Mouse (Mus musculus): ENCODE data around the gene Poln.

Poln gene

DNA sequence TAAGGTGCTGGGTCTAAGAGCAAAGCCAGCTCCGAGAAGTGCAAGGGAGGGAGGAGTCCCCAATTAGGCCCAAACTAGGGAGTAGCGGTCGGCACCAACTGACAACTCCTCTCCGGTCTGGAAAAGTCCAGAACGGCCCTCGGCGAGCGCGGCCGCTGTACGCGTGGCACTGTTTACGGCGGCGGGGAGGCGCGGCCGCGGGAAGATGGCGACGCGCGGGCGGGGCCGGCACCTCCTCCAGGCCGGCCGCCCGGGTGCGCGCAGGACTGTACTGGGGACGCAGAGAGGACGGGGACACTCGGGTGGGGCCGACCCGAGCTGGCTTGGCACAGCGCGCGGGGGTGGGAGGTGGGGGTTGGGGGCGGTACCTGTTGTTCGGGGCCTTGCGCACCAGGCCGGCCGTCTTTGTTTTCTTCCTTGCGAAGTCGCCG, 17.7 kb upstream of the Poln start:
- DNase-seq (ENCODE audit: low spot score in 2 of 2), result no peak

- no peak for DNase-seq (ENCODE audit: low spot score in 2 of 2)
Observed at GRCm38 (mm10) chr5:34186391-34186790, 17.1 kb upstream of the Poln start.

DNA sequence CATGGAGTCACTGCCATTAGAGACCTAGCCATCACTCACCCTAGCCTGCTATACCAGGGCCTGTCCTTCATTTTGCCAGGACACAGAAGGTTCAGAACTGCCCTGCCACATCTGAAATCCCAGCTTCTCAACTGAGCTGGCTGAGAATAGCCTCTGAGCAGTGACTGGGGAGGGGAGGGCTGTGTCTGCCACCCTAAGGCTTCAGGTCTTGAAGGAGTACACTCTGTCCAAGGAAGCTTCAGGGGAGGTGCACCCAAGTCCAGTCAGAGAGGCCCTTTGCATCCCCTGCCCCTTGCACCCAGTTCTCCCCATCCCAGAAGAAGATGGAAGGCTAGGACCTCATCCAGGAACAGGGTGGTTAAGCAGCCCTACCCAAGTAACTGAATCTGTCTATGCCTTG, 16.5 kb upstream of the Poln start:
- no peak for DNase-seq (ENCODE audit: low spot score in 2 of 2)

GRCm38 (mm10) chr5:34185051-34185580, 15.9 kb upstream of the Poln start:
- no peak for DNase-seq (ENCODE audit: low spot score in 2 of 2)

- DNase-seq (ENCODE audit: low spot score in 2 of 2), result peak in 1 of 2 experiments; percentile 4
Observed at GRCm38 (mm10) chr5:34183976-34184375, 14.7 kb upstream of the Poln start.

DNA sequence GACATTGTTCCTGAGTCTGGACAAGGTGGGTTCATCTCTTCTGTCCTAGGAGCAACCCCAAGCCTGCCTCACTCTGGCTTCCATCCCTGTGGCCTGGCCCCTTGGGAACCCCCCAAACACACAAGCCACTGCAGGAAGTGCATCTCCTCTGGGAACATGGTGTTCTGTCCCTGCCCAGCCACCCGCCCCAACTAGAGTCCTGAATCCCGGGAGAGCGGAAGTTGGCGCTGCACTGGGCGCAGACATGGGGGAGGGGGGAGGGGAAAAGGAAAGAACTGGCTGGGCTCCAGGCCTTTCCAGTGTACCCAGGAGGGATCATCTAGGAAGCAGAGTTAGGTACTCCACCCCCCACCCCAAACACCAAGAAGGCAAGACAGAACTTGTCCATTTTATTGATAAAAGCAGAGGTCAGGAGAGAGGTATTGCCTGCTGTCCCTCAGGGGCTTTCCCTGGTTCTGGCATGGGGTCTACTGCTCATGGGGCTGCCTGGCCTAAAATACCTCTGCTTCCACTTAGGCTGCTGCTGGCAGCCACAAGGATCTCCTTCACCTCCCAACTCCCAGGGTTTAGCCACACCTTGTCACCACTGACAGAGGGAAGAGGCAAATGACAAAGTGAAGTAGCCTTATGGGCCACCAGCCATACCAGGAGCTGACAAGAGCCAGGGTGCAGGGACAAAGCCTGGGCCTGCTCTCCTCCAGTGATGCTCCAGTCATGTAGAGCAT, 14.1 kb upstream of the Poln start:
- peak; percentile 1 to 7 for DNase-seq (ENCODE audit: low spot score in 2 of 2)

- DNase-seq (ENCODE audit: low spot score in 2 of 2), result peak; percentile 1 to 2
Observed at GRCm38 (mm10) chr5:34182486-34182885, 13.2 kb upstream of the Poln start.

GRCm38 (mm10) chr5:34177821-34178220, 8.6 kb upstream of the Poln start:
- no peak for DNase-seq (ENCODE audit: low spot score in 2 of 2)

GRCm38 (mm10) chr5:34177091-34177490, 7.8 kb upstream of the Poln start:
- no peak for DNase-seq (ENCODE audit: low spot score in 2 of 2)

DNA sequence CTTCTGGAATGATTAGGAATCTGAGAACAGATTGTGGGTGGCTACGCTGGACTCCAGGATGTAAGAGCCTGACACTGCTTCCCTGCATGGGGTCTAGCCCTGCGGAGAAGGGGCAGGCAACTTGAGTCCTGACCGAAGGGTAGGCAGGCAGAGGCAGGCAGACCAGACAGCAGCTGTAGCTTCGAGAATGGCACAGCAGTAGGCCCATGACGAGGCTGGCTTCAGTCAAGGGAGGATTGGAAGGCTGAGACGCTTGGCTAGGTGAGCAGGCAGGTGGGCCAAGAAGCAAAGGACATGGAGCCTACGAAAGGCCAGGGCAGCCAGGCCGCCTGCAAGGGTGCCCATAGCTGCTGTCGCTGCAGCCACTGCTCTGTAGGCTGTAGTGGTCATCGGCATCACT, 7.4 kb upstream of the Poln start:
- no peak for DNase-seq (ENCODE audit: low spot score in 2 of 2)

- DNase-seq (ENCODE audit: low spot score in 2 of 2), result no peak
Observed at GRCm38 (mm10) chr5:34175403-34175694, 6.1 kb upstream of the Poln start.

DNA sequence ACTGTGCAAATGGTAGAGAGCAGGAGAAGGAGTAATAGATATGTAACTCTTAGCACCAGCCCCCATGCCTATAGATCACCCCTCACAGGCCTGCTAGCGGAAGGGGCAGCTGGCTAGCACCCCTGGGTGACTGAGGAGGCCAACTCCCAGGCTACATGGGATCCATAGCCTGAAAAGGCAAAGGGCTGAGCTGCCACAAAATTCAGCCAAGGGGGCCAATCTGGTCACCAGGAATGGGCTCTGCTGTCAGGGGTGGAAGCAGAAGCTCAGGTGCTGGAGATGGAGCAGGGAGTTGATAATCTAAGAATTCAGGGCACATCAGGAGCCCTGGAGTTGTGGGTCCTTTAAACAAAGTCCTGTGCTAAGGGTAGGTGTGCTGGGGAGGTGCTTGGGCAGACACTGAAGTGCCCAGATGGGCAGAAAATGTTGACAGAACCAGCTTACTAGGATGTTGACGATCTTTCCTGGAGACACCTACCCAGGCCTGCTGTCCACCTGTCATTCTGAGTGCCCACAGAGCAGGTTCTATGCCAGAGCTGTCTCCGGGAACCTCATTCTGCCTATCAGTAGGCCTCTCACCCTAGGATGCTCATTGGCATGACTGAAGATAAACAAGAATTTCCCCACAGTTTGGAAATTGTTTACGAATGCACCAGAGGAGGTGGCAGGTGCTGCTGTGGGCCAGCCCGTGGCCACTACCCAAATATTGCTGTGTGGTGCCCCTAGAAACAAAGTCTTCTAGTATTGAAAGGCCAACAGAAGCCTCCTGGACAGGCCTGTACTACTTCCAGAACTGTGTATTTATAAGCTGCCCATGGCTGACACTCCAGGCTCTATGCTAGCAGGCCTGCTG, 5.5 kb upstream of the Poln start:
- DNase-seq (ENCODE audit: low spot score in 2 of 2), result no peak

- DNase-seq (ENCODE audit: low spot score in 2 of 2), result no peak
Observed at GRCm38 (mm10) chr5:34174021-34174420, 4.8 kb upstream of the Poln start.

DNA sequence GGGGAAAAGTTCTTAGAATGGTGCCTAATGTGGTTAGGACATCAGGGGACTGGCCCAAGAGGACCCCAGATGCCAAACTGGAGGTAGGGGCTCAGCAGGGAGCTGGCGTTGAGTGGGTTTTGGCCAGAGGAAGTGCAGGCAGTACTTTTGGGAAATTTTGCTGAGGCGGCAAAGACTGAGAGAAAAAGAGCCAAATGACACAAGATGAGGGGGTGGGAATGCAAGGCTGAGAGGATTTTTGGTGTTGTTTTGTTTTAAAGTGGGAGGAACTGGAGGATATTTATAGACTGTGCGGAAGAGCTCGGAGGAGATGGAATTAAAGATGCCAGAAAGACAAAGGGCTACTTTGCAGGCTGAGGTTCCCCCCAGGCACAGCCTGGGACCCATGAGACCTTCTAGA, 1.5 kb upstream of the Poln start:
- DNase-seq (ENCODE audit: low spot score in 2 of 2), result peak in 1 of 2 experiments; percentile 40

DNA sequence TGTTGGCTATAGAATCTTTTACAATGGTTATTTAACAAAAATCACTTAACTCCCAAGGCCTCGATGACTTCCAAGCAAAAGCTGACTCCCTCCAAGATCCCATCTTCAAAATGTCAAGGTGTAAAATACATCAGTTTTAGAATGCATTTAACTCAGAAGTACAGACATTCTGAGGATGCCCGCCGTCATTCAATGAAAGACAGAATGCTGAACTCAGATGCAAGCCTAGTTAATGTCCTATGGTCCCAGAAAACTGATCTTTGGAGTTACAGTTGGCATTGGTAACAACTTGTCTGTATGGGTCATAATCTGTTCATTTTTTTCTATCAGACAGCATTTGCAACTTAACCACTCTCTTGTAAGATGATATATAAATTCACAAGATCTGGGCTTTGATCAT, 706 bp upstream of the Poln start:
- DNase-seq (ENCODE audit: low spot score in 2 of 2), result no peak

GRCm38 (mm10) chr5:34167857-34168256, 1.4 kb downstream of the Poln start:
- DNase-seq (ENCODE audit: low spot score in 2 of 2), result no peak

- no peak for DNase-seq (ENCODE audit: low spot score in 2 of 2)
Observed at GRCm38 (mm10) chr5:34165793-34166192, 3.5 kb downstream of the Poln start.

DNA sequence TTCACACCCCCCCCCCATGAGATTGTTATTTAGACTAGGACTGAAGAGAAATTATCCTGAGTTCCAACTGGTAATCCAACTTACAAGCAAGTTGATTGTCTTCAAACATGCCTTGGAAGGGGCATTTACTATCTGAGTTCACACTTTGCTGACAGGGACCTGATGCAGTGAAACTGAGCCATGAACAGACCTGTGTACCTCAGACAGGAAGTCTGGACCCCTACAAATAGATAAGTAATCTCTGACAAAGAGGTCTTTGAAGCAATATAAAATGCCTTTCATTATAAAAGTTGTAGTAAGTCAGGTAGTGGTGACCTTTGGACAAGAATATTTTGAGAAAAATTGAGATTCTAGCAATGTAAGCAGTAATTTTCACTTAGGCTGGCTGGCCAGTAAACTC, 20.8 kb downstream of the Poln start:
- no peak for DNase-seq (ENCODE audit: low spot score in 2 of 2)

DNA sequence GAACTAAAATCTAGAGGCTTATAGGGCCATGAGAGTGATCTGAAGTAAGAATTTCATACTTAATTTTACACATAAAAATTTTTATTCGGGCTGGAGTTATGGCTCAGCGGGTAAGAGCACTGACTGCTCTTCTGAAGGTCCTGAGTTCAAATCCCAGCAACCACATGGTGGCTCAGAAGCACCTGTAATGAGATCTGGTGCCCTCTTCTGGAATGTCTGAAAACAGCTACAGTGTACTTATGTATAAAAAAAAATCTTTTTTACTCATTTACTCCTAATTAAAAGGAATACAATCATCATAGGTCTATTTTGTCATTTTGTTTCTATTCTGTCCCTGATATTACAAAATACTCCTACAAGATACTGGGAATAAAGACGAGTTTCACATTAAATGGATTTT, 21.7 kb downstream of the Poln start:
- no peak for DNase-seq (ENCODE audit: low spot score in 2 of 2)

DNA sequence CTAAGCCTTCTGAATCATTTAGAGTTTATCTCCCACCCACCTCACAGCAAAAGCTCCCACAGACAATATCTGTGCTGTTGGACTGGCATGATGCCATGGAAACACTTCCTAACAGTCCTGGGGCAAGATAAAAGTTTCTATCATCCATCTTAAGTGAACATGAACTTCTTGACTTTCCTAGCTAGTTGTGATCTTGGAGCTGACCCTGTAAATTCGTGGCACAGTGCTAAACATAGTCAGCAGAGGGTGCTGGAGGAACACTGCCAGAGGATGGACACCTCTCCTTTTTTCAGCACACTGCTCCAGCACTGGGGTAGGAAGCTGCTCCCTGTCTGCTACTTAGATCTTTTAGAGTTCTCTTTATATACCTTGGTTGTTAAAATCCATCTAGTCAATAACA, 29.5 kb downstream of the Poln start:
- DNase-seq (ENCODE audit: low spot score in 2 of 2), result peak; percentile 36 to 40

DNA sequence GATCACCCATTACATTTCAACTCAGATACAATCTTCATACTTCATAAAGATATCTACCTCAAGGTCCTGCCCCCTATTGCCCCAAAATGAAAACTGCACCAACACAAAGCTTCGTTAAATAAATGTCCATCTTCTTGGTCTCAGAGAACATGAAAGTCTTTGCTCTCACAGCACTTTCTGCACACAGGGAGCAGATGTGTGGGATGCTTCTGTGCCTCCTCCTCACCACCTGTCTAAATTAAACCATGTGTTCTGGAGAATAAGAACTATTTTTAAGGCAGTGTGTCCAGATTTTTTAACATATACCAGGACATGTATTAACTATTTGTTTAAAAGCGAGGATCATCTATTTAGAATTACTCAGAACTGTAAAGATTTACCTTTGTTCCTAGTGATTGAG, 36.5 kb downstream of the Poln start:
- peak; percentile 8 for DNase-seq (ENCODE audit: low spot score in 2 of 2)

DNA sequence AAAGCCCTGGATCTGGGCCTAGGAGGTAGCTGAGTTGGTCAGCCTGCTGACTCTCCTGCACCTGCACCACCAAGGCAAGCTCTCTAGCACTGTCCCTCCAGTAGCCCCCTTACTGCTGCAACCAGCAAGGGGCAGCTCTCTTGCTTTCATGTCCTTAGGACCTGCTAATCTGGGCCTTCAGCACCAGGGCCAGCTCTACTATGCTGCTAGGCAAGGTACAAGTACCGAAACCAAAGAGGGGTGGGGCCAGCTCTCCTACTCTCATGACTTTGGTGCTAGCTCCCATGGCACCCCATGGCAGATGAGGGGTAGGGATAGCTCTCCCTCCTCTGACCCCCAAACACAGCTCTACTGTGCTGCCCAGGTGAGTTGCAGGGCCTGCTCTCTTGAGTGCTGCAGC, 45.1 kb downstream of the Poln start:
- no peak for DNase-seq (ENCODE audit: low spot score in 2 of 2)
